Mouse (Mus musculus): ENCODE measurements around the gene Ccl6. TPM values are rescaled to one million over a fixed set of nuclear protein-coding genes. Genes with fewer than 3 reads are reported as not detected.
A peak's percentile ranks its signal among the peaks of the same experiment; 100 is the strongest.

Ccl6 gene
- total RNA-seq, 2 experiments from 2014 or later = 11.4 to 30.4 TPM

- no peak for DNase-seq
Observed at GRCm38 (mm10) chr11:83597796-83598195, 4.9 kb upstream of the Ccl6 start.

- no peak for DNase-seq
Observed at GRCm38 (mm10) chr11:83595669-83596455, 3.0 kb upstream of the Ccl6 start.

- DNase-seq = no peak
Observed at GRCm38 (mm10) chr11:83593453-83593852, 566 bp upstream of the Ccl6 start.

GRCm38 (mm10) chr11:83584232-83584631, 8.7 kb downstream of the Ccl6 start:
- no peak for DNase-seq

- no peak for DNase-seq
Observed at GRCm38 (mm10) chr11:83583450-83583754, 9.5 kb downstream of the Ccl6 start.

- peak; percentile 21 to 22 for DNase-seq
Observed at GRCm38 (mm10) chr11:83582626-83583449, 10.0 kb downstream of the Ccl6 start.

- no peak for DNase-seq
Observed at GRCm38 (mm10) chr11:83581626-83582610, 11.0 kb downstream of the Ccl6 start.

GRCm38 (mm10) chr11:83580699-83581232, 12.1 kb downstream of the Ccl6 start:
- no peak for DNase-seq

- no peak for DNase-seq
Observed at GRCm38 (mm10) chr11:83578999-83579398, 13.9 kb downstream of the Ccl6 start.

- no peak for DNase-seq
Observed at GRCm38 (mm10) chr11:83578186-83578760, 14.6 kb downstream of the Ccl6 start, which contains the start of gene Ccl9. TSS of gene Ccl9 (minus strand) at chr11:83578636.

GRCm38 (mm10) chr11:83576927-83577555, 15.8 kb downstream of the Ccl6 start:
- no peak for DNase-seq

GRCm38 (mm10) chr11:83572834-83573233, 20.1 kb downstream of the Ccl6 start:
- DNase-seq = no peak

GRCm38 (mm10) chr11:83572223-83572622, 20.7 kb downstream of the Ccl6 start:
- DNase-seq = peak; percentile 32 to 38

- no peak for DNase-seq
Observed at GRCm38 (mm10) chr11:83570189-83570588, 22.7 kb downstream of the Ccl6 start.

GRCm38 (mm10) chr11:83569249-83569648, 23.6 kb downstream of the Ccl6 start:
- no peak for DNase-seq

- DNase-seq = no peak
Observed at GRCm38 (mm10) chr11:83568786-83569185, 24.1 kb downstream of the Ccl6 start.

- DNase-seq = no peak
Observed at GRCm38 (mm10) chr11:83568061-83568460, 24.8 kb downstream of the Ccl6 start.

GRCm38 (mm10) chr11:83567311-83567710, 25.6 kb downstream of the Ccl6 start:
- no peak for DNase-seq

GRCm38 (mm10) chr11:83566617-83567016, 26.3 kb downstream of the Ccl6 start:
- DNase-seq = no peak

- DNase-seq = peak; percentile 37 to 65
Observed at GRCm38 (mm10) chr11:83563754-83564153, 29.1 kb downstream of the Ccl6 start.

- DNase-seq = no peak
Observed at GRCm38 (mm10) chr11:83562311-83562887, 30.5 kb downstream of the Ccl6 start.
